Mouse (Mus musculus) kidney, adult 2 months (tissue): ENCODE data around the gene Fads2.
A peak's percentile ranks its signal among the peaks of the same experiment; 100 is the strongest.

Experiments
- CTCF ChIP-seq: fragments of 200-500 bp; conservative IDR thresholded peaks from 2 replicates; pipeline ENCODE4 v1.5.1; 2011; ENCODE audit warnings: low read depth, mild to moderate bottlenecking, control low read depth, low read length, moderate library complexity, mixed read lengths; ENCODE audit not compliant: insufficient read depth, insufficient read length
- POLR2A ChIP-seq: fragments of 200-500 bp; IDR thresholded peaks from one replicate; pipeline ENCODE4 v1.6.1; 2011; ENCODE audit warnings: low read depth, low read length, control low read depth

- TF ChIP-seq POLR2A (no peak), CTCF (peak; percentile 86)
Observed at GRCm38 (mm10) chr19:10059911-10060567, 41.5 kb downstream of the Fads2 start.
